Mouse (Mus musculus) layer of hippocampus, adult 9-11 months (tissue): ENCODE measurements around the gene Pak6.

Experiments used
- DNase-seq: peaks from one replicate; pipeline ENCODE4 v3.0.0; 2022

The Pak6 gene

GRCm38 (mm10) chr2:118665616-118666015 lies 2.5 kb downstream of the Pak6 start:
- DNase-seq: no peak

- no peak for DNase-seq
Measured at GRCm38 (mm10) chr2:118667181-118667580, 4.1 kb downstream of the Pak6 start.

GRCm38 (mm10) chr2:118669245-118669644 lies 6.1 kb downstream of the Pak6 start:
- no peak for DNase-seq

- DNase-seq: no peak
Measured at GRCm38 (mm10) chr2:118669785-118670184, 6.7 kb downstream of the Pak6 start.

GRCm38 (mm10) chr2:118671728-118672127 lies 8.6 kb downstream of the Pak6 start:
- DNase-seq: no peak

- no peak for DNase-seq
Measured at GRCm38 (mm10) chr2:118673686-118674465, 10.8 kb downstream of the Pak6 start.

GRCm38 (mm10) chr2:118674500-118674899 lies 11.4 kb downstream of the Pak6 start:
- DNase-seq: no peak

GRCm38 (mm10) chr2:118676839-118677741 lies 14.0 kb downstream of the Pak6 start:
- no peak for DNase-seq

- no peak for DNase-seq
Measured at GRCm38 (mm10) chr2:118677817-118678216, 14.7 kb downstream of the Pak6 start.

- no peak for DNase-seq
Measured at GRCm38 (mm10) chr2:118679577-118679976, 16.5 kb downstream of the Pak6 start.

GRCm38 (mm10) chr2:118680926-118681325 lies 17.8 kb downstream of the Pak6 start:
- DNase-seq: no peak

GRCm38 (mm10) chr2:118682544-118683260 lies 19.6 kb downstream of the Pak6 start:
- no peak for DNase-seq

GRCm38 (mm10) chr2:118685088-118685487 lies 22.0 kb downstream of the Pak6 start:
- no peak for DNase-seq

GRCm38 (mm10) chr2:118686693-118687092 lies 23.6 kb downstream of the Pak6 start:
- no peak for DNase-seq

GRCm38 (mm10) chr2:118687791-118688190 lies 24.7 kb downstream of the Pak6 start:
- DNase-seq: no peak

GRCm38 (mm10) chr2:118689875-118690274 lies 26.8 kb downstream of the Pak6 start:
- DNase-seq: no peak

- no peak for DNase-seq
Measured at GRCm38 (mm10) chr2:118693370-118693966, 30.4 kb downstream of the Pak6 start.

GRCm38 (mm10) chr2:118695677-118696232 lies 32.7 kb downstream of the Pak6 start:
- DNase-seq: no peak

- DNase-seq: no peak
Measured at GRCm38 (mm10) chr2:118696451-118697308, 33.6 kb downstream of the Pak6 start.

GRCm38 (mm10) chr2:118697311-118697877 lies 34.3 kb downstream of the Pak6 start:
- no peak for DNase-seq

GRCm38 (mm10) chr2:118697955-118698354 lies 34.9 kb downstream of the Pak6 start:
- DNase-seq: no peak
